Mouse (Mus musculus): ENCODE measurements around the gene Dnajc5. TPM values are rescaled to one million over a fixed set of nuclear protein-coding genes. Genes with fewer than 3 reads are reported as not detected.
A peak's percentile ranks its signal among the peaks of the same experiment; 100 is the strongest.

Gene Dnajc5
- polyA plus RNA-seq, 1 experiment from 2014 or later: 87.2 TPM

- H3K4me1 ChIP-seq: peaks cover 44% of the 10 kb centered on the region
- H3K27ac ChIP-seq: no peak overlapping the region; the same call in 1 of the 2 replicates
- no peaks in the 10 kb centered on the region for H3K27me3 ChIP-seq (ENCODE audit: insufficient read depth, poor library complexity, severe bottlenecking)
- no peak overlapping the region for H3K4me3 ChIP-seq
- no peak for DNase-seq (ENCODE audit: low spot score)
- 100% methylated on average over 1 of the region's 1 CpGs for WGBS
- no peaks in the 10 kb centered on the region for H3K9me3 ChIP-seq
- H3K36me3 ChIP-seq: peaks cover 16% of the 10 kb centered on the region
Observed at GRCm38 (mm10) chr2:181579681-181580080, 59.4 kb downstream of the Dnajc5 start.

- no peaks in the 10 kb centered on the region for H3K9me3 ChIP-seq
- peaks cover 19% of the 10 kb centered on the region for H3K36me3 ChIP-seq
- no peaks in the 10 kb centered on the region for H3K27me3 ChIP-seq (ENCODE audit: insufficient read depth, poor library complexity, severe bottlenecking)
- peak overlapping the region; percentile 88 for H3K4me3 ChIP-seq
- 73% methylated on average over 5 of the region's 5 CpGs for WGBS
- peaks cover 44% of the 10 kb centered on the region for H3K4me1 ChIP-seq
- H3K27ac ChIP-seq: peak overlapping the region; percentile 98
- peak; percentile 63 for DNase-seq (ENCODE audit: low spot score)
Observed at GRCm38 (mm10) chr2:181580131-181580772, 60.0 kb downstream of the Dnajc5 start.

- Histone ChIP-seq H3K27me3 (ENCODE audit: insufficient read depth, poor library complexity, severe bottlenecking) (no peaks in the 10 kb centered on the region), H3K27ac (peak overlapping the region; percentile 98), H3K36me3 (peaks cover 26% of the 10 kb centered on the region), H3K4me3 (peak overlapping the region; percentile 88), H3K4me1 (peaks cover 44% of the 10 kb centered on the region), H3K9me3 (no peaks in the 10 kb centered on the region)
- WGBS: under 1% methylated on average over 11 of the region's 11 CpGs
- DNase-seq (ENCODE audit: low spot score): peak; percentile 96
Observed at GRCm38 (mm10) chr2:181581016-181581401, 60.7 kb downstream of the Dnajc5 start.

DNA sequence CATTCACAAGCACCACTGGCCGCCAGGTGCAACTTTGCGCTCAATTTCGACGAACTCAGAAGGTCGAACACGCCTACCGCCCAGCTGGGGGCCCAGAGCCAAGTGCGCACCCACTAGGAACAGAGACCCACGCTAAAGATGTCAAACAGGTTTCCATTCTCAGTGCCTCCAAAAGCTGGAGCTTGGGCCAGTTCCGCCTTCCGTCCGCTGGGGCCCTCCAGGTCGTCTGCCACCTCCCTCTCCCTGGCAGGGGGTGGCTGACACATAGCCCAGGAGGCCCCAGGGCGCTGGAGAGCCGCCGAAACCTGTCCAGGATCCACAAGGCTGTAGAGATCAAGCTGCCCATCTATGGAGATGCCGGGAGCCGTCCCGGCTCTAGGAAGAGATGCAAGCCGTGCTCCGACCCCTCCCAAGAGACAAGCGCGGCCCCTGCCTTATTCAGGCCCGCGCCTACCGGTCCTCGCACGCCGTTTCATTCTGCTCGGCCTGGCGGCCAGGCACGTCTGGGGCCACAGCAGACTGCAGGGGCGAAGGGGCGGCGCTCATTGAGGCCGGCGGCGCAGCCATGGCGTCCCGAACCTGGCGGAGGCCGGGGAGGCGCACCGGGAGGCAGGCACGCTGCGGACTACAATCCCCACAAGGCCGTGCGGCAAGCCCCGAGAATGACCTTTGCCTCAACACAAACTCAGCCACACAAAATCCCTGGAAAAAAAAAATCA, 61.3 kb downstream of the Dnajc5 start:
- WGBS: under 1% methylated on average over 49 of the region's 49 CpGs
- peak overlapping the region; percentile 88 for H3K4me3 ChIP-seq

GRCm38 (mm10) chr2:181582358-181582757, 62.1 kb downstream of the Dnajc5 start:
- Histone ChIP-seq H3K4me3 (peak overlapping the region; percentile 88; the same call in 1 of the 2 replicates), H3K36me3 (peaks cover 40% of the 10 kb centered on the region), H3K9me3 (no peaks in the 10 kb centered on the region), H3K27me3 (ENCODE audit: insufficient read depth, poor library complexity, severe bottlenecking) (no peaks in the 10 kb centered on the region), H3K27ac (0 out of 2 replicates have a peak overlapping the region, but pooled peaks have one; percentile 98), H3K4me1 (peaks cover 44% of the 10 kb centered on the region)
- peak; percentile 60 for DNase-seq (ENCODE audit: low spot score)
- 81% methylated on average over 2 of the region's 2 CpGs for WGBS

More for the DNA sequence above, 61.3 kb downstream of the Dnajc5 start:
- Histone ChIP-seq H3K27me3 (ENCODE audit: insufficient read depth, poor library complexity, severe bottlenecking) (no peaks in the 10 kb centered on the region), H3K27ac (peak overlapping the region; percentile 98), H3K4me1 (peaks cover 44% of the 10 kb centered on the region), H3K36me3 (peaks cover 32% of the 10 kb centered on the region), H3K9me3 (no peaks in the 10 kb centered on the region)
- peak; percentile 93 for DNase-seq (ENCODE audit: low spot score)

GRCm38 (mm10) chr2:181582939-181583338, 62.7 kb downstream of the Dnajc5 start:
- H3K27me3 ChIP-seq (ENCODE audit: insufficient read depth, poor library complexity, severe bottlenecking): no peaks in the 10 kb centered on the region
- no peak overlapping the region for H3K4me3 ChIP-seq
- 81% methylated on average over 1 of the region's 1 CpGs for WGBS
- H3K27ac ChIP-seq: no peak overlapping the region
- H3K4me1 ChIP-seq: peaks cover 38% of the 10 kb centered on the region
- peak; percentile 63 for DNase-seq (ENCODE audit: low spot score)
- H3K36me3 ChIP-seq: peaks cover 45% of the 10 kb centered on the region
- H3K9me3 ChIP-seq: no peaks in the 10 kb centered on the region

DNA sequence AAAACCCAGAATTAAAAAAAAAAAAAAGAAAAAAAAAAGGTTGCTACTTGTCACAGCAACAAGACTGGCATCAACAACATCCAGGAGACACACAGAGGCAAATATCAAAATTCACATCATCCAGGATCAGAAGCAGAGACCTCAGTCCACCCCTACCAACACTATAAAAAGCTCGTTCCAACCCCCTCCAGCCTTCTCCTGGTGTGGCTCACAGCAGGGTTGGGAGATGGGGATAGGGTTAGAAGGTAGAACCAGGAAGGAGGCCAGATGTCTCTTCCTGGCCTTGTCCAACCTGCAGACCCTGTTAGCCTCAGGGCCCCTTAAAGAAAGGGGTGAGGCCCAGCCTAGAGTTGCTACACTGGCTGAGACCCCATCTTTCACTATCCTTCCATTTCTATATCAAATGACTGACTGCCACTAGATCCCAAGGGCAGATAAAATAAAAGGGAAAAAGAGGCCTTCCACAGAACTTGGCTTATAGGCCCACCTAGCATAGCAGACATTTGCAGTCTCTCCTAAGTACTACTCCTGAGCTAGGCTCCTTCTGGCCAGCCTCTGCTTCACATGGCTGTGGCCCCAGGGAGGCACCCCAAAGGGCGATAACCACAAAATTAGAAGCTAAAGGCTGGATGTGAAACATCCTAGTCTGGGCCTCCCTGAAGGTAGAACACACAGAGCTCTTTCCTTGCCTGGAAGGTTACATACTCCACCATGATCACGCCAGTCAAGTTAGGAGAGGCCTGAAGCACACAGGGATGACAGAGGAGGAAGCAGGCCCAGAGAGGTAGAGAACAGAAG, 63.4 kb downstream of the Dnajc5 start:
- peaks cover 52% of the 10 kb centered on the region for H3K36me3 ChIP-seq

GRCm38 (mm10) chr2:181584411-181584942, 64.2 kb downstream of the Dnajc5 start, which contains the start of gene Uckl1:
Gene Uckl1 (minus strand): TSS chr2:181584892.
- Histone ChIP-seq H3K27ac (no peak within 1 kb of the TSS), H3K4me3 (0 out of 2 replicates have a peak within 1 kb of the TSS, but pooled peaks have one; percentile 23), H3K27me3 (ENCODE audit: insufficient read depth, poor library complexity, severe bottlenecking) (no peaks in the 10 kb centered on the region), H3K36me3 (peaks cover 60% of the 10 kb centered on the region), H3K9me3 (no peaks in the 10 kb centered on the region), H3K4me1 (peaks cover 23% of the 10 kb centered on the region)
- 89% methylated on average over 4 of the region's 4 CpGs for WGBS
- DNase-seq (ENCODE audit: low spot score): peak; percentile 71

More for the DNA sequence above, 63.4 kb downstream of the Dnajc5 start:
- Histone ChIP-seq H3K27me3 (ENCODE audit: insufficient read depth, poor library complexity, severe bottlenecking) (no peaks in the 10 kb centered on the region), H3K4me1 (peaks cover 31% of the 10 kb centered on the region), H3K9me3 (no peaks in the 10 kb centered on the region), H3K4me3 (0 out of 2 replicates have a peak overlapping the region, but pooled peaks have one; percentile 23), H3K27ac (no peak overlapping the region)
- peak; percentile 65 for DNase-seq (ENCODE audit: low spot score)
- WGBS: 80% methylated on average over 3 of the region's 3 CpGs

DNA sequence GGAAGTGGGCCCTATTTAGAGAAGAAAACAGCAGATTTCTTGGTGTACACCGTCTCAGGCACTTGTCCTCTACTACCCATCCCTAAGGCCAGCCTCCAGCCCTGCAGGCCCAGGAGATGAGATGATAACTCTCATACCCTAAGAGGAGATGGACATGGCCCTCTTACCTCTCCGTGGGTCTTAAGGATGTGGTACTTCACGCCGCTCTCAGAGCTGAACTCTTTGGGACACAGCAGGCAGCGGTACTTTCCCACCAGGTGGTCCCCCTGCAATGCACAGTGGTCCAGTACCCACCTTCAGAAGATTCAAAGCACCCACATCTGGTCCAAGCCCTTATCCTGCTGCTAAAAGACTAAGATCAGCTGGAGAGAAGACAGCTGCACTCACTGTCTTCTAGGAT, 65.2 kb downstream of the Dnajc5 start:
- DNase-seq (ENCODE audit: low spot score): no peak
- Histone ChIP-seq H3K9me3 (no peaks in the 10 kb centered on the region), H3K36me3 (peaks cover 70% of the 10 kb centered on the region), H3K4me3 (no peak overlapping the region), H3K27me3 (ENCODE audit: insufficient read depth, poor library complexity, severe bottlenecking) (no peaks in the 10 kb centered on the region), H3K27ac (no peak overlapping the region), H3K4me1 (peaks cover 16% of the 10 kb centered on the region)
- 82% methylated on average over 5 of the region's 5 CpGs for WGBS

GRCm38 (mm10) chr2:181586124-181586523, 65.8 kb downstream of the Dnajc5 start:
- H3K36me3 ChIP-seq: peaks cover 74% of the 10 kb centered on the region
- 94% methylated on average over 3 of the region's 3 CpGs for WGBS

DNA sequence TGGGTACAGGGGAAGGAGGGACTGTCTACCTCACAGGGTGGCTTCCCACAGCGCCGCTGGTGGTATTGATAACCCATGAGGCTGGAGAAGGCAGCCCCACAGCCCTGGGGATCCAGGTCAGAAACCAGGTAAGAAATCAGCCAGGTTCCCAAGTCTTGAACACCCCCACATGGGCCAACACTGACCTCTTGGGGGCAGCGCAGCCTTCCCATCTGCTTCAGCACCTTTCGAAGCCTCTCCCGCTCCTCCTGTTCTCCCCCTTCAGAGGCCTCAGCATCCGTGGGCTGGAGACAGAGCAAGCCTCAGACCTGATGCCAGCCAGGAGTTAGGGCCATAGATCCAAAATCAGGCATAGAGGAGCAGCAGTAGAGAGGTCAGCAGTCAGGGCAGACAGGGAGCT, 67.5 kb downstream of the Dnajc5 start:
- DNase-seq (ENCODE audit: low spot score): peak; percentile 70
- H3K36me3 ChIP-seq: peaks cover 74% of the 10 kb centered on the region

More at GRCm38 (mm10) chr2:181586124-181586523, 65.8 kb downstream of the Dnajc5 start:
- H3K4me1 ChIP-seq: peaks cover 16% of the 10 kb centered on the region
- DNase-seq (ENCODE audit: low spot score): no peak
- H3K4me3 ChIP-seq: no peak overlapping the region
- H3K27ac ChIP-seq: no peak overlapping the region
- H3K27me3 ChIP-seq (ENCODE audit: insufficient read depth, poor library complexity, severe bottlenecking): no peaks in the 10 kb centered on the region
- no peaks in the 10 kb centered on the region for H3K9me3 ChIP-seq

GRCm38 (mm10) chr2:181588229-181588780, 68.0 kb downstream of the Dnajc5 start:
- H3K9me3 ChIP-seq: no peaks in the 10 kb centered on the region
- DNase-seq (ENCODE audit: low spot score): peak; percentile 70
- H3K4me1 ChIP-seq: peaks cover 27% of the 10 kb centered on the region
- 90% methylated on average over 11 of the region's 11 CpGs for WGBS
- no peak overlapping the region for H3K4me3 ChIP-seq
- H3K36me3 ChIP-seq: peaks cover 74% of the 10 kb centered on the region
- no peaks in the 10 kb centered on the region for H3K27me3 ChIP-seq (ENCODE audit: insufficient read depth, poor library complexity, severe bottlenecking)
- H3K27ac ChIP-seq: no peak overlapping the region

More for the DNA sequence above, 67.5 kb downstream of the Dnajc5 start:
- WGBS: 86% methylated on average over 6 of the region's 6 CpGs
- Histone ChIP-seq H3K9me3 (no peaks in the 10 kb centered on the region), H3K4me3 (no peak overlapping the region), H3K27ac (no peak overlapping the region), H3K4me1 (peaks cover 23% of the 10 kb centered on the region), H3K27me3 (ENCODE audit: insufficient read depth, poor library complexity, severe bottlenecking) (no peaks in the 10 kb centered on the region)
